Mouse (Mus musculus): ENCODE measurements around the gene Zfand3. TPM values are rescaled to one million over a fixed set of nuclear protein-coding genes. Genes with fewer than 3 reads are reported as not detected.
A peak's percentile ranks its signal among the peaks of the same experiment; 100 is the strongest.

Gene Zfand3
- polyA plus RNA-seq, 1 experiment from 2014 or later = 58.4 TPM

- H3K4me1 ChIP-seq (replicated peaks; ENCODE audit: control insufficient read depth, insufficient read depth, low read length) = peaks cover 16% of the 10 kb centered on the region
- no peak overlapping the region for H3K4me2 ChIP-seq (ENCODE audit: low read length)
- no peak overlapping the region for H3K4me3 ChIP-seq (replicated peaks; ENCODE audit: low read length)
- ATAC-seq = no peak
- H3K27ac ChIP-seq (ENCODE audit: low read length) = no peak overlapping the region
- H3K9ac ChIP-seq (replicated peaks; ENCODE audit: low read depth, low read length) = no peak overlapping the region
- 88% methylated on average over 6 of the region's 6 CpGs for WGBS
- H3K27me3 ChIP-seq (replicated peaks; ENCODE audit: control insufficient read depth, insufficient read depth, low read length) = no peaks in the 10 kb centered on the region
- H3K9me3 ChIP-seq (ENCODE audit: control insufficient read depth, low read length) = 0 out of 2 replicates have a peak, but pooled peaks cover 2% of the 10 kb centered on the region
- no peaks in the 10 kb centered on the region for H3K36me3 ChIP-seq (ENCODE audit: control insufficient read depth, insufficient read depth)
Observed at GRCm38 (mm10) chr17:30180197-30180596, 175.7 kb downstream of the Zfand3 start.

- no peak overlapping the region for H3K4me3 ChIP-seq (replicated peaks; ENCODE audit: low read length)
- no peak overlapping the region for H3K9ac ChIP-seq (replicated peaks; ENCODE audit: low read depth, low read length)
- no peaks in the 10 kb centered on the region for H3K27me3 ChIP-seq (replicated peaks; ENCODE audit: control insufficient read depth, insufficient read depth, low read length)
- peaks cover 16% of the 10 kb centered on the region for H3K4me1 ChIP-seq (replicated peaks; ENCODE audit: control insufficient read depth, insufficient read depth, low read length)
- no peaks in the 10 kb centered on the region for H3K36me3 ChIP-seq (ENCODE audit: control insufficient read depth, insufficient read depth)
- H3K9me3 ChIP-seq (ENCODE audit: control insufficient read depth, low read length) = 0 out of 2 replicates have a peak, but pooled peaks cover 2% of the 10 kb centered on the region
- H3K27ac ChIP-seq (ENCODE audit: low read length) = no peak overlapping the region
- no peak overlapping the region for H3K4me2 ChIP-seq (ENCODE audit: low read length)
- no peak for ATAC-seq
- 92% methylated on average over 4 of the region's 4 CpGs for WGBS
Observed at GRCm38 (mm10) chr17:30181554-30181953, 177.0 kb downstream of the Zfand3 start.

- Histone ChIP-seq H3K4me1 (replicated peaks; ENCODE audit: control insufficient read depth, insufficient read depth, low read length) (peaks cover 16% of the 10 kb centered on the region), H3K9me3 (ENCODE audit: control insufficient read depth, low read length) (0 out of 2 replicates have a peak, but pooled peaks cover 2% of the 10 kb centered on the region), H3K4me2 (ENCODE audit: low read length) (no peak overlapping the region), H3K4me3 (replicated peaks; ENCODE audit: low read length) (no peak overlapping the region), H3K27ac (ENCODE audit: low read length) (no peak overlapping the region), H3K9ac (replicated peaks; ENCODE audit: low read depth, low read length) (no peak overlapping the region), H3K36me3 (ENCODE audit: control insufficient read depth, insufficient read depth) (no peaks in the 10 kb centered on the region), H3K27me3 (replicated peaks; ENCODE audit: control insufficient read depth, insufficient read depth, low read length) (no peaks in the 10 kb centered on the region)
- ATAC-seq = no peak
- WGBS = 89% methylated on average over 2 of the region's 2 CpGs
Observed at GRCm38 (mm10) chr17:30182063-30182462, 177.5 kb downstream of the Zfand3 start.

- H3K4me1 ChIP-seq (replicated peaks; ENCODE audit: control insufficient read depth, insufficient read depth, low read length) = peaks cover 22% of the 10 kb centered on the region
- ATAC-seq = no peak
- H3K27me3 ChIP-seq (replicated peaks; ENCODE audit: control insufficient read depth, insufficient read depth, low read length) = no peaks in the 10 kb centered on the region
- no peak overlapping the region for H3K9ac ChIP-seq (replicated peaks; ENCODE audit: low read depth, low read length)
- no peak overlapping the region for H3K4me2 ChIP-seq (ENCODE audit: low read length)
- H3K9me3 ChIP-seq (ENCODE audit: control insufficient read depth, low read length) = 0 out of 2 replicates have a peak, but pooled peaks cover 2% of the 10 kb centered on the region
- H3K4me3 ChIP-seq (replicated peaks; ENCODE audit: low read length) = no peak overlapping the region
- WGBS = 58% methylated on average over 6 of the region's 6 CpGs
- no peak overlapping the region for H3K27ac ChIP-seq (ENCODE audit: low read length)
- no peaks in the 10 kb centered on the region for H3K36me3 ChIP-seq (ENCODE audit: control insufficient read depth, insufficient read depth)
Observed at GRCm38 (mm10) chr17:30183561-30183960, 179.0 kb downstream of the Zfand3 start.

- no peak overlapping the region for H3K9ac ChIP-seq (replicated peaks; ENCODE audit: low read depth, low read length)
- H3K27ac ChIP-seq (ENCODE audit: low read length) = peak overlapping the region; percentile 53; the same call in 1 of the 2 replicates
- 87% methylated on average over 6 of the region's 6 CpGs for WGBS
- H3K27me3 ChIP-seq (replicated peaks; ENCODE audit: control insufficient read depth, insufficient read depth, low read length) = no peaks in the 10 kb centered on the region
- no peaks in the 10 kb centered on the region for H3K36me3 ChIP-seq (ENCODE audit: control insufficient read depth, insufficient read depth)
- peaks cover 46% of the 10 kb centered on the region for H3K4me1 ChIP-seq (replicated peaks; ENCODE audit: control insufficient read depth, insufficient read depth, low read length)
- H3K4me3 ChIP-seq (replicated peaks; ENCODE audit: low read length) = no peak overlapping the region
- H3K9me3 ChIP-seq (ENCODE audit: control insufficient read depth, low read length) = 0 out of 2 replicates have a peak, but pooled peaks cover 2% of the 10 kb centered on the region
- no peak for ATAC-seq
- H3K4me2 ChIP-seq (ENCODE audit: low read length) = no peak overlapping the region; the same call in 1 of the 2 replicates
Observed at GRCm38 (mm10) chr17:30187154-30187553, 182.6 kb downstream of the Zfand3 start.

- Histone ChIP-seq H3K27ac (ENCODE audit: low read length) (peak overlapping the region; percentile 91), H3K9ac (replicated peaks; ENCODE audit: low read depth, low read length) (peak overlapping the region; percentile 42; the same call in 1 of the 2 replicates), H3K4me3 (replicated peaks; ENCODE audit: low read length) (no peak overlapping the region), H3K27me3 (replicated peaks; ENCODE audit: control insufficient read depth, insufficient read depth, low read length) (no peaks in the 10 kb centered on the region), H3K4me1 (replicated peaks; ENCODE audit: control insufficient read depth, insufficient read depth, low read length) (peaks cover 46% of the 10 kb centered on the region), H3K4me2 (ENCODE audit: low read length) (peak overlapping the region; percentile 41), H3K9me3 (ENCODE audit: control insufficient read depth, low read length) (0 out of 2 replicates have a peak, but pooled peaks cover 2% of the 10 kb centered on the region), H3K36me3 (ENCODE audit: control insufficient read depth, insufficient read depth) (no peaks in the 10 kb centered on the region)
- 8% methylated on average over 5 of the region's 5 CpGs for WGBS
- no peak; the same call in 1 of the 2 replicates for ATAC-seq
Observed at GRCm38 (mm10) chr17:30187581-30187980, 183.0 kb downstream of the Zfand3 start.

- Histone ChIP-seq H3K9me3 (ENCODE audit: control insufficient read depth, low read length) (0 out of 2 replicates have a peak, but pooled peaks cover 2% of the 10 kb centered on the region), H3K27me3 (replicated peaks; ENCODE audit: control insufficient read depth, insufficient read depth, low read length) (no peaks in the 10 kb centered on the region), H3K36me3 (ENCODE audit: control insufficient read depth, insufficient read depth) (no peaks in the 10 kb centered on the region), H3K9ac (replicated peaks; ENCODE audit: low read depth, low read length) (peak overlapping the region; percentile 42; the same call in 1 of the 2 replicates), H3K27ac (ENCODE audit: low read length) (peak overlapping the region; percentile 91), H3K4me1 (replicated peaks; ENCODE audit: control insufficient read depth, insufficient read depth, low read length) (peaks cover 50% of the 10 kb centered on the region), H3K4me3 (replicated peaks; ENCODE audit: low read length) (no peak overlapping the region), H3K4me2 (ENCODE audit: low read length) (peak overlapping the region; percentile 41)
- 5% methylated on average over 20 of the region's 20 CpGs for WGBS
- ATAC-seq = peak; percentile 82
Observed at GRCm38 (mm10) chr17:30188031-30188981, 183.8 kb downstream of the Zfand3 start.

- no peak for ATAC-seq
- peaks cover 64% of the 10 kb centered on the region for H3K4me1 ChIP-seq (replicated peaks; ENCODE audit: control insufficient read depth, insufficient read depth, low read length)
- H3K36me3 ChIP-seq (ENCODE audit: control insufficient read depth, insufficient read depth) = no peaks in the 10 kb centered on the region
- no peak overlapping the region for H3K27ac ChIP-seq (ENCODE audit: low read length)
- WGBS = 68% methylated on average over 11 of the region's 11 CpGs
- H3K4me3 ChIP-seq (replicated peaks; ENCODE audit: low read length) = no peak overlapping the region
- H3K9me3 ChIP-seq (ENCODE audit: control insufficient read depth, low read length) = no peaks in the 10 kb centered on the region
- no peak overlapping the region for H3K9ac ChIP-seq (replicated peaks; ENCODE audit: low read depth, low read length)
- H3K4me2 ChIP-seq (ENCODE audit: low read length) = no peak overlapping the region
- H3K27me3 ChIP-seq (replicated peaks; ENCODE audit: control insufficient read depth, insufficient read depth, low read length) = no peaks in the 10 kb centered on the region
Observed at GRCm38 (mm10) chr17:30191097-30191640, 186.6 kb downstream of the Zfand3 start.

GRCm38 (mm10) chr17:30192416-30193005 is 188.0 kb downstream of the Zfand3 start:
- Histone ChIP-seq H3K27ac (ENCODE audit: low read length) (no peak overlapping the region), H3K4me1 (replicated peaks; ENCODE audit: control insufficient read depth, insufficient read depth, low read length) (peaks cover 70% of the 10 kb centered on the region), H3K9me3 (ENCODE audit: control insufficient read depth, low read length) (no peaks in the 10 kb centered on the region), H3K36me3 (ENCODE audit: control insufficient read depth, insufficient read depth) (no peaks in the 10 kb centered on the region), H3K9ac (replicated peaks; ENCODE audit: low read depth, low read length) (no peak overlapping the region), H3K4me3 (replicated peaks; ENCODE audit: low read length) (no peak overlapping the region), H3K27me3 (replicated peaks; ENCODE audit: control insufficient read depth, insufficient read depth, low read length) (no peaks in the 10 kb centered on the region), H3K4me2 (ENCODE audit: low read length) (no peak overlapping the region)
- WGBS = 83% methylated on average over 26 of the region's 26 CpGs
- ATAC-seq = no peak
